Mouse (Mus musculus): ENCODE data around the gene Ncapd3. TPM values are rescaled to one million over a fixed set of nuclear protein-coding genes. Genes with fewer than 3 reads are reported as not detected.

The Ncapd3 gene
- polyA plus RNA-seq, 1 experiment, result 28.9 TPM

GRCm38 (mm10) chr9:27005231-27005630 lies 24.7 kb upstream of the Ncapd3 start:
- TF ChIP-seq POLR2A (IDR thresholded peaks at IDR 0.05; ENCODE audit: borderline replicate concordance, extremely low read depth, insufficient read depth, insufficient read length, poor library complexity, severe bottlenecking) (no peak), CTCF (IDR thresholded peaks at IDR 0.05; ENCODE audit: borderline replicate concordance, extremely low read depth, insufficient read depth, insufficient read length) (no peak)
- no peak for DNase-seq (ENCODE audit: low read depth)

GRCm38 (mm10) chr9:27005933-27006332 lies 24.0 kb upstream of the Ncapd3 start:
- TF ChIP-seq CTCF (IDR thresholded peaks at IDR 0.05; ENCODE audit: borderline replicate concordance, extremely low read depth, insufficient read depth, insufficient read length) (no peak), POLR2A (IDR thresholded peaks at IDR 0.05; ENCODE audit: borderline replicate concordance, extremely low read depth, insufficient read depth, insufficient read length, poor library complexity, severe bottlenecking) (no peak)
- peak; percentile 79 for DNase-seq (ENCODE audit: low read depth)

DNA sequence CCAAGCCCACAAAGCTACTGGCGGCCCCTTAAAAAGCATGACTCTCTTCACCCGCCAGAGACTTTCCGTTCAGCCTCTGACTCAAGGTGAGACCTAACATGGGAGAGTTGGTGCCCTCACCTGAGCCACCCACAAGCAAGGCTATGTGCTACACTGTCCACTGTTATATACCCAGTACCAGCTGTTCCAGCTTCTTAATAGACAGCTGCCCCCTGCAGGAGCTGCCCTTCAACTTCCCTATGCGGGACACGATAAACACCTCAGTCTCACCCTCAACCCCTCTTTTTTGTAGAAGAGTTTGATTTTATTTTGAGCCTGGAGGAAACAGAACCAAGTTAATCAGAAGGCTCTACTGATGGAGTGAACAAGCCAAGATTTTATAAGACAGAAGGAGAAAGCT lies 23.1 kb upstream of the Ncapd3 start:
- no peak for DNase-seq (ENCODE audit: low read depth)
- no peak for TF ChIP-seq CTCF (IDR thresholded peaks at IDR 0.05; ENCODE audit: borderline replicate concordance, extremely low read depth, insufficient read depth, insufficient read length)
- TF ChIP-seq POLR2A (IDR thresholded peaks at IDR 0.05; ENCODE audit: borderline replicate concordance, extremely low read depth, insufficient read depth, insufficient read length, poor library complexity, severe bottlenecking), result no peak

- no peak for DNase-seq (ENCODE audit: low read depth)
- no peak for TF ChIP-seq CTCF (IDR thresholded peaks at IDR 0.05; ENCODE audit: borderline replicate concordance, extremely low read depth, insufficient read depth, insufficient read length)
- no peak for TF ChIP-seq POLR2A (IDR thresholded peaks at IDR 0.05; ENCODE audit: borderline replicate concordance, extremely low read depth, insufficient read depth, insufficient read length, poor library complexity, severe bottlenecking)
Observed at GRCm38 (mm10) chr9:27009231-27009630, 20.7 kb upstream of the Ncapd3 start.

- DNase-seq (ENCODE audit: low read depth), result no peak
- TF ChIP-seq POLR2A (IDR thresholded peaks at IDR 0.05; ENCODE audit: borderline replicate concordance, extremely low read depth, insufficient read depth, insufficient read length, poor library complexity, severe bottlenecking) (no peak), CTCF (IDR thresholded peaks at IDR 0.05; ENCODE audit: borderline replicate concordance, extremely low read depth, insufficient read depth, insufficient read length) (no peak)
Observed at GRCm38 (mm10) chr9:27011572-27011971, 18.4 kb upstream of the Ncapd3 start.

- DNase-seq (ENCODE audit: low read depth), result no peak
- TF ChIP-seq POLR2A (IDR thresholded peaks at IDR 0.05; ENCODE audit: borderline replicate concordance, extremely low read depth, insufficient read depth, insufficient read length, poor library complexity, severe bottlenecking) (no peak), CTCF (IDR thresholded peaks at IDR 0.05; ENCODE audit: borderline replicate concordance, extremely low read depth, insufficient read depth, insufficient read length) (no peak)
Observed at GRCm38 (mm10) chr9:27018961-27019360, 11.0 kb upstream of the Ncapd3 start.

DNA sequence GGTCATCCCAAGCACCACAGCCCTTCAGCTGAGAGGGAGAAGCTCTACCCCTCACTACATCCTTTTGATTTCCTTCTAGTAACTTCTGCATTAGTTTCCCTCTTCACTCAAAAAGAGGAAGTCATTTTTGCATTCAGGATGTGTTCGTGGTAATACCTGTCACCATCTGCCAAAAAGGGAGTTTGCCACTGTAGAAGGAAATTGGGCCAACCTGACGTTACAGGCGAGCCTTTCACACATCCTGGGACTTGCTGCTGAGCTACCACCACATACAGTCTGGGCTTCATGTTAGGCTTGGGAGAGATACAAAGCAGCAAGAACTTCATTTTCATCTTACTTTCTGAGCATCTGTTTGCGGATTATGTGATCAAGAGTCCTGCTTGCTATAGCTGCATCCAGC lies 6.3 kb upstream of the Ncapd3 start:
- DNase-seq (ENCODE audit: low read depth), result no peak
- TF ChIP-seq POLR2A (IDR thresholded peaks at IDR 0.05; ENCODE audit: borderline replicate concordance, extremely low read depth, insufficient read depth, insufficient read length, poor library complexity, severe bottlenecking), result no peak
- no peak for TF ChIP-seq CTCF (IDR thresholded peaks at IDR 0.05; ENCODE audit: borderline replicate concordance, extremely low read depth, insufficient read depth, insufficient read length)

GRCm38 (mm10) chr9:27026708-27027107 lies 3.3 kb upstream of the Ncapd3 start:
- DNase-seq (ENCODE audit: low read depth), result no peak
- TF ChIP-seq CTCF (IDR thresholded peaks at IDR 0.05; ENCODE audit: borderline replicate concordance, extremely low read depth, insufficient read depth, insufficient read length), result no peak
- no peak for TF ChIP-seq POLR2A (IDR thresholded peaks at IDR 0.05; ENCODE audit: borderline replicate concordance, extremely low read depth, insufficient read depth, insufficient read length, poor library complexity, severe bottlenecking)

- peak; percentile 78 for DNase-seq (ENCODE audit: low read depth)
- no peak for TF ChIP-seq POLR2A (IDR thresholded peaks at IDR 0.05; ENCODE audit: borderline replicate concordance, extremely low read depth, insufficient read depth, insufficient read length, poor library complexity, severe bottlenecking)
- 0 out of 2 replicates have a peak, but pooled peaks have one; percentile 27 for TF ChIP-seq CTCF (IDR thresholded peaks at IDR 0.05; ENCODE audit: borderline replicate concordance, extremely low read depth, insufficient read depth, insufficient read length)
Observed at GRCm38 (mm10) chr9:27029022-27029827, 750 bp upstream of the Ncapd3 start.

DNA sequence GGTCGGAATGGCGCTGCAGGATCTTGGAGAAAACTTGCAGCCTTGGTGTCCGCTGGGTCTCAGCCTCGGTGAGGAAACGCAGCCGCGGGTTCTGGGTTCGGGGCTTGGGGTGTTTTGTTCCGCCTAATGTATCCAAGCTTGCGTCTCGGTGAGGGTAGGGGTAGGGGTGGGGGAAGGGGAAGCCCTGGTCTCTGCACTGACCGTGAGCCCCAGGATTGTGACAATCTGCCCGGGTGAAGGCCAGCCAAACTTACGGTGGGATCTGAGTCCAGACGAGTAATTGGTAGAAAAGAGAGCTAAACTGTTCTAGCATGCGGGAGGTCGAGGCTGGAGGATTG lies 757 bp downstream of the Ncapd3 start:
- no peak for DNase-seq (ENCODE audit: low read depth)
- TF ChIP-seq POLR2A (IDR thresholded peaks at IDR 0.05; ENCODE audit: borderline replicate concordance, extremely low read depth, insufficient read depth, insufficient read length, poor library complexity, severe bottlenecking), result 0 out of 2 replicates have a peak, but pooled peaks have one; percentile 23
- TF ChIP-seq CTCF (IDR thresholded peaks at IDR 0.05; ENCODE audit: borderline replicate concordance, extremely low read depth, insufficient read depth, insufficient read length), result no peak

DNA sequence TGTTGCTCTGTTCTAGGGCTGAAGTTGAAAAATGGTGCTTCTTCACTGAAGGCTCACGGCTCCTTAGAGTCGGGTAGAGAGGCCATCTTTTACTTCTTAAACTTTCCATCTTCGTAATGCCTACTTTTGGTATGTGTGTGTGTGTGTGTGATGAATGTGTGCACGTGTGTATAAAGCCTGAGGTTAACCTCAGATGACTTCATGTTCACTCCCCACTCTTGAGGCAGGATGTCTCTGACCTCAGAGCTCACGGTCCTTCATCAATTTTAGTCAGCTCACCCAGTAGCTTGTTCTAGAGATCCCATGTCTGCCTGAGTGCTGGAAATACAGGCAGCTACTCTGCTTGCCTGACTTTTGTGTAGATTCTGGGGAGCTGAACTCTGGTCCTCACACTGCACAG lies 13.9 kb downstream of the Ncapd3 start:
- DNase-seq (ENCODE audit: low read depth), result no peak
- TF ChIP-seq POLR2A (IDR thresholded peaks at IDR 0.05; ENCODE audit: borderline replicate concordance, extremely low read depth, insufficient read depth, insufficient read length, poor library complexity, severe bottlenecking) (no peak), CTCF (IDR thresholded peaks at IDR 0.05; ENCODE audit: borderline replicate concordance, extremely low read depth, insufficient read depth, insufficient read length) (no peak)

DNA sequence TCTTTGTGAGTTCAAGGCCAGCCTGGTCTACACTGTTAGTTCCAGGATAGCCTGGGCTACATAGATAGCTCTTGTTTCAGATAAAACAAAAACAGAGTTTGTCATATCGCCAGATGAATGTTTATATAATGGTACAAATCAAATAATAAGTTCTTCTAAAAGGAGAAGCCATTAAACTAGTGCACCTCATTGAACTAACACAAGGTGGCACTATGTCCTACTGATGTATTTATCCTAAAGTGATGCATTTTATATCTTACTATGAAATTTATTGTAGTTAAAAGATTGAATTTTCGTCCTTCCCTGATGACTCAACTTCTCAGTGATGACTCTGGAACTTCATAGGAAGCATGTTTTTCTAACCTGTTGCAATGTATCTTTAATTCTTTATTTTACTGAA lies 19.5 kb downstream of the Ncapd3 start:
- peak; percentile 20 for DNase-seq (ENCODE audit: low read depth)
- no peak for TF ChIP-seq POLR2A (IDR thresholded peaks at IDR 0.05; ENCODE audit: borderline replicate concordance, extremely low read depth, insufficient read depth, insufficient read length, poor library complexity, severe bottlenecking)
- TF ChIP-seq CTCF (IDR thresholded peaks at IDR 0.05; ENCODE audit: borderline replicate concordance, extremely low read depth, insufficient read depth, insufficient read length), result no peak

Data from brain, embryonic 14.5 days (tissue).